Mouse (Mus musculus) liver, adult 10 weeks (tissue): Measurements from ENCODE around the gene 6030452D12Rik. TPM values are rescaled to one million over a fixed set of nuclear protein-coding genes. Genes with fewer than 3 reads are reported as not detected.

ENCODE experiments used
- polyA plus RNA-seq: library from polyadenylated mRNA; stranded (reverse); fragments of 350-450 nt; fragmentation: Illumina TruSeq; extraction: RNeasy Lipid Tissue Mini Kit (QIAGEN cat#74804); gene quantifications from one replicate; pipeline ENCODE4 v1.2.3, GENCODE M21; 2014; ENCODE audit warnings: low read depth, low replicate concordance

Gene 6030452D12Rik
- polyA plus RNA-seq, result not detected

DNA sequence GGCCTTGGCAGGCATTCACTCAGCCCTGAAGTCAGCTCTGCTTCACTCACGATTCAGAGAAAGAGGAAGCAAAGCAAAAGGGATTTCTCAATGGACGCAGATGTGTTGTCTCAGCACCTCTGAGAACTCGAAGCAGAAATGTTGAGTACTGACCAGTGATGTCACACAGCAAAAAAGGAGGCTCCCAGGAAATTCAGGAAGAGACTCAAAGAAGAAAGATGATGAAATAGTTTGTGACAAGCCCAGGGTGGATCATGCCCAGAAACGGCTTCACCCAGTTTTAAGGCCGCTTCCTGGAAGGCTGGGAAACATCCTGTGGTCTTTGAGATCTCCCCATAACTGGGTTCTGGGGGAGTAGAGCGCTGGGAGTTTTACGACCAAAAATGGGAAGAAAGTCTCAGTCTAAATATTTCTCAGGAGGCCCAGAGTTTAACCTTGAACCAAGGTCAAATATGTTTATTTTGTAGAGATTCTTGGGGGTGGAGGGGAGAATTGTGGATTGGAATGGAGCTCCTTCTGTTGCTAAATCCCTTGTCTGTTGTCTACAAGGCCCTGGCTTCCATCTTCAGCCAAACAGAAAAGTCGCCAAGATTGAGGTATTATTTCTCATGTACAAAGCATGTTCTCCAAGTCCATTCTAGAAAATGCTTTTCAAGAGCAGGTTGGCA is at the start of gene 6030452D12Rik:
TSS of gene 6030452D12Rik (plus strand) at position 505 of the 668 bp plus-strand sequence.

DNA sequence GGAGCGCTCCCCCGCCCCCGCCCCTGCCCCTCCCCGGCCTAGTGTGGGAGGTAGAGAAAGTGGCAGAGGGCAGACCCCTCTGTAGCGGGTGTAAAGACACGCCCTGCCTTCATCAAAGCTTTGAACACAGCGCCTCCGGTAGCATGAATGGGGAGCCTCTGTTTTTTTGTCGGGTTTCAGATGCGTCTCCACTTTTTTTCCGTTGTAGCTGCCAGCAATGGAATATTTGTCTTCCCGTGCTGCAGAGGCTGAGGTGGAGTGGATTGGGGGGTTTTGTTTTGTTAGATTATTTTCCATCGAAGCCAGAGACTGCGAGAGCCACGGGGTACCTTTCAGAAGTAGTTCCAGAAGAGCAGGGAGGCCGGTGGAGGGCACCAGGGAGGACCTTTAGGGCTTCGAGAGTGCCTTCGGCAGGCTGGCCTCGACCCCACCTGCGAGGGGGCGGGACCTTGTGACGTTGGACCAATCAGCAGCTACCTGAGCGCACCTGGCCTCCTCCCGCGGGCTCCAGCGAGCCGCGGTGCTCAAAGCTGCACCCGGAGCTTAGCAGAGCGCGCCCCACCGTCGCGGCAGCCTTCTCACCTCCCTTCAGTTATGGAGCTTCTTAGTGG is 10.1 kb downstream of the 6030452D12Rik start, which contains the start of gene Cdh3:
TSS of gene Cdh3 (plus strand) at position 527 of the 611 bp plus-strand sequence.

Other genes with a start within 250 kb of the 6030452D12Rik start
- gene Smpd3, start 162.5 kb upstream of the 6030452D12Rik start, polyA plus RNA-seq, result 0.29 TPM
- gene Zfp90, start 85.2 kb upstream of the 6030452D12Rik start, polyA plus RNA-seq, result 1.1 TPM
- gene Cdh3, start 10.4 kb downstream of the 6030452D12Rik start, polyA plus RNA-seq, result not detected
- not detected for gene Gm10073, start 72.9 kb downstream of the 6030452D12Rik start, polyA plus RNA-seq
- 28.3 TPM for gene Cdh1, start 102.8 kb downstream of the 6030452D12Rik start, polyA plus RNA-seq
- 0.64 TPM for gene Tango6, start 182.5 kb downstream of the 6030452D12Rik start, polyA plus RNA-seq